Mouse (Mus musculus) heart, embryonic 14.5 days (tissue): ENCODE measurements around the gene Plxnb1. TPM values are rescaled to one million over a fixed set of nuclear protein-coding genes. Genes with fewer than 3 reads are reported as not detected.

Source experiments
- ATAC-seq: fragments of 200-750 bp; cut with Nextera tagmentation; 2 replicates; pipeline ENCODE4 v1.8.0; 2017; ENCODE audit warnings: low read depth, moderate TSS enrichment; ENCODE audit not compliant: insufficient number of reproducible peaks, insufficient read depth, low FRiP score
- H3K27ac ChIP-seq, 2 experiments: fragments of 200-500 bp in 1 of 2; fragments of 300-500 bp in 1 of 2; sonication (generic) in 1 of 2; replicated peaks in 1 of 2; 2 replicates each; pipeline ENCODE4 v1.5.1; 2012 to 2014; ENCODE audit warnings: low read depth in 2 of 2, low read length in 2 of 2, control low read depth in 1 of 2, mild to moderate bottlenecking in 1 of 2, mixed read lengths in 1 of 2; ENCODE audit not compliant: control insufficient read depth in 1 of 2, insufficient read depth in 1 of 2
- H3K27me3 ChIP-seq: fragments of 300-500 bp; sonication (generic); 2 replicates; pipeline ENCODE4 v1.6.1; 2014; ENCODE audit warnings: mild to moderate bottlenecking, low read length, control low read depth; ENCODE audit not compliant: control insufficient read depth, insufficient read depth
- H3K36me3 ChIP-seq: fragments of 300-500 bp; sonication (generic); 2 replicates; pipeline ENCODE4 v1.6.1; 2014; ENCODE audit warnings: mild to moderate bottlenecking, control low read depth, low read length, mixed read lengths; ENCODE audit not compliant: control insufficient read depth, insufficient read depth
- H3K4me1 ChIP-seq, 2 experiments: fragments of 200-500 bp in 1 of 2; fragments of 300-500 bp in 1 of 2; sonication (generic) in 1 of 2; 2 replicates each; pipeline ENCODE4 v1.6.1; 2012 to 2014; ENCODE audit warnings: low read length in 2 of 2, control low read depth in 1 of 2, mixed read lengths in 1 of 2; ENCODE audit not compliant: control insufficient read depth in 2 of 2, insufficient read depth in 2 of 2
- H3K4me2 ChIP-seq: fragments of 300-500 bp; sonication (generic); 2 replicates; pipeline ENCODE4 v1.6.1; 2014; ENCODE audit warnings: mild to moderate bottlenecking, low read length
- H3K4me3 ChIP-seq, 2 experiments: fragments of 200-500 bp in 1 of 2; fragments of 300-500 bp in 1 of 2; sonication (generic) in 1 of 2; 2 replicates each; pipeline ENCODE4 v1.5.1; 2012 to 2014; ENCODE audit warnings: low read length in 2 of 2, mild to moderate bottlenecking in 2 of 2, control low read depth in 1 of 2, low read depth in 1 of 2, moderate library complexity in 1 of 2; ENCODE audit not compliant: control insufficient read depth in 1 of 2, insufficient read depth in 1 of 2
- H3K9ac ChIP-seq: fragments of 300-500 bp; sonication (generic); 2 replicates; pipeline ENCODE4 v1.6.1; 2014; ENCODE audit warnings: mild to moderate bottlenecking, low read length
- H3K9me3 ChIP-seq: fragments of 300-500 bp; sonication (generic); 2 replicates; pipeline ENCODE4 v1.6.1; 2016; ENCODE audit warnings: low read length, control low read depth; ENCODE audit not compliant: control insufficient read depth
- WGBS: fragments of 180-500 bp; shearing (Covaris S2); extraction: QIAGEN DNeasy Blood & Tissue Kit; methylation state at CpG from one replicate; pipeline ENCODE4 v1.1.7; 2014; 5-methylcytosine and 5-hydroxymethylcytosine counted together
- polyA plus RNA-seq: library from polyadenylated mRNA; unstranded; fragments of >200 nt; fragmentation: Nextera tagmentation; extraction: Ambion mirVana; gene quantifications from 2 replicates; pipeline ENCODE4 v1.2.1, GENCODE M21; 2014

The Plxnb1 gene
- polyA plus RNA-seq, 1 experiment from 2014 or later = 5.7 TPM

DNA sequence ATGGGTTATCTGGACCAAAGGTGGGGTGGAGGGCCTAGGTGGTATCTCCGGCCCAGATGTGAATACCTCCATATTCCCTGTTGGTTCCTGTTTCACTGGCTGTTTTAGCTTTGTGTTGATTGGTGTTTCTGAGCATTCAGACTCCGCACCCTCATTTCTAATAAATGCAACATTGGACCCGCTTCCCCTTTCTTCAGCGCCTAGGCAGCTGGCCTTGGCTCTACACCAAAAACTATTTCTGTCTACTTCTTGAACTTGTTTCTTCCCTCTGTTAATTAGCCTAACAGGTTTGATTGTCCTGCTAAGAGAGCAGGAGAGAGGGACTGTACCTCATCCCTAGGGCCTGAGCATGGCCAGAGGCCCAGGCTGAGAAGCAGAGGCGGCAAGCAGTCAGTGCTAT is 37.6 kb upstream of the Plxnb1 start:
- H3K27ac ChIP-seq = no peak overlapping the region
- no peaks in the 10 kb centered on the region for H3K9me3 ChIP-seq
- no peak for ATAC-seq
- H3K9ac ChIP-seq = no peak overlapping the region
- H3K4me2 ChIP-seq = no peak overlapping the region
- WGBS = 86% methylated on average over 5 of the region's 5 CpGs
- H3K4me1 ChIP-seq = peaks cover 11 to 24% of the 10 kb centered on the region in 2 experiments
- no peak overlapping the region for H3K4me3 ChIP-seq
- H3K27me3 ChIP-seq = no peaks in the 10 kb centered on the region
- peaks cover 56% of the 10 kb centered on the region for H3K36me3 ChIP-seq

DNA sequence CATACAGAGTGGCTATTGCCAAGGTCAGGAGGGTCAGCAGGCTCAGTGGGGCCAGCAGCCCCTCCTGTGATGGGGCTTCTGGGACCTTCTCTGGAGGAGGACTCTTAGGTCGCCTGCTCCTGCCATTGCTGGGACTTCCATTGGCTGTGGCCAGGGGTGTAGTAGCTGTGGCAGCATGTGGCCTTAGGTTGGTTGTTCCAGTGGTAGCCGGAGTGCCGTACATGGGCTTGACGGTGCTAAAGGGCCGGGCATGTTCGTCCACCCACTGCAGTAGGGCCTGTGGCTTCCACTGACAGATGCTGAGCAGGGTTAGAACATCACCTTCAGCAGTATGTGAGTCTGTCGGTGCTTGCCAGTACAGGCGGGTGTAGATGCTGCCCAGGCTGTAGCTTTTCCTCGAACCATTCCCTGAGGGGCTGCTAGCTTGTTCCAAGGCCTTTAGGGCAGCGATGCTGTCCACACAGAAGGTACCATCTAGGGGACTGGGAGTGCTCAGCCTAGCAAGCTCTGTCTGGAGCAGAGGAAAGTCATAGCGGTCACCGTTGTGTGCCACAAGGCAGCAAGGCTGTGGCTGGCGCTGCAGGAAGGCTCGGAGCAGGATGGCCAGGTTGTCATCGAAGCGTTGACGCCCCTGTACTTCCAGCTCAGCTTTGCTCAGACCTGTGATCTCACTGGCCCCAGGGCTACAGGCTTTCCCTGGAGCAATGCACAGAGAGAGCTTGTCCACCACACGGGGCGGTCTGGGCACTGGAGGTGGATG is 37.0 kb upstream of the Plxnb1 start:
- WGBS = 89% methylated on average over 19 of the region's 19 CpGs
- no peak overlapping the region for H3K4me3 ChIP-seq

DNA sequence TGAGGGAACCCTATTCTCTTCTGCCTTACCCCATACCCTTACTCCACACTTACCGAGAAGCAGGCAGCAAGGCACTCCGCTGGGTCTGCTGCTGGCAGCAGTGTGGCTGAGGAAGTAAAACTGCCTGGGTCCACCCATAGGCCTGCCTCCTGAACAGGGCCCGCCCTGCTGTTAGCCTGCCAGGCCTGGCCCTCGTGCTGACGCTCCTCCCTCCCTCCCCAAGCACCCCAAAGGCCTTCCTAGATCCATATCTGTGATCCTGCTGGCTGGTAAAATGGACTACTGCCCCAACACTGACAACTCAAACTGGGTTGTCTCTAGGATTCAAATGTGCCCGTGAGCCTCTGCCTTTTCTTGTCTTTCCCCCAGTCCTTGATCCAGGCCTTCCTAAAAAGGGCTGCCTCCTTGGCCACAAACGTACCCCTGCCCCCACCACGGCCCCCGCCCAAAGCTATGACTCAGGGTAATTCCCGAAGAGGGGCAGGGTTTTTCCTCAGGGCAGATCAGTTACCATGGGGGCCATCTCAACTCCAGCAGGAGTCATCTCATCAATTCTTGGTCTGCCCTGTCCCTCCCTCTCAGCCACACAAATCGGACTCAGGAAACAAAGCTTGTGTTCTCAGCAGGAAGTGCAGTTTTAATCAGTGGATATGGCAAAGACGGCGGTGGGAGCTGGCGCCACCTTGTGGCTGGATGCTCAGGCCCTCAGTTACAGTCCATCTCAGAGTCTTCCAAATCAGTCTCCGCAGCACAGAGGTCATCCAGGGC is 35.9 kb upstream of the Plxnb1 start, which contains the start of gene Trex1:
TSS of gene Trex1 (minus strand) at position 599 of the 768 bp plus-strand sequence.
- H3K27ac ChIP-seq = peak within 1 kb of the TSS; percentile 75 to 92
- peak; percentile 86 for ATAC-seq
- WGBS = 11% methylated on average over 15 of the region's 15 CpGs
- no peaks in the 10 kb centered on the region for H3K27me3 ChIP-seq
- H3K4me3 ChIP-seq = peak within 1 kb of the TSS; percentile 31 to 44
- H3K9ac ChIP-seq = peak within 1 kb of the TSS; percentile 77
- no peaks in the 10 kb centered on the region for H3K9me3 ChIP-seq
- H3K4me2 ChIP-seq = peak within 1 kb of the TSS; percentile 76
- H3K36me3 ChIP-seq = peaks cover 66% of the 10 kb centered on the region
- peaks cover 9 to 23% of the 10 kb centered on the region in 2 experiments for H3K4me1 ChIP-seq

More for the DNA sequence above, 37.0 kb upstream of the Plxnb1 start:
- no peaks in the 10 kb centered on the region for H3K27me3 ChIP-seq
- no peaks in the 10 kb centered on the region for H3K9me3 ChIP-seq
- peak overlapping the region in 1 of 2 experiments; percentile 92; a peak in 2 of 4 replicates for H3K27ac ChIP-seq
- H3K4me2 ChIP-seq = peak overlapping the region; percentile 76
- H3K36me3 ChIP-seq = peaks cover 57% of the 10 kb centered on the region
- H3K4me1 ChIP-seq = peaks cover 11 to 24% of the 10 kb centered on the region in 2 experiments
- no peak for ATAC-seq
- peak overlapping the region; percentile 77 for H3K9ac ChIP-seq

DNA sequence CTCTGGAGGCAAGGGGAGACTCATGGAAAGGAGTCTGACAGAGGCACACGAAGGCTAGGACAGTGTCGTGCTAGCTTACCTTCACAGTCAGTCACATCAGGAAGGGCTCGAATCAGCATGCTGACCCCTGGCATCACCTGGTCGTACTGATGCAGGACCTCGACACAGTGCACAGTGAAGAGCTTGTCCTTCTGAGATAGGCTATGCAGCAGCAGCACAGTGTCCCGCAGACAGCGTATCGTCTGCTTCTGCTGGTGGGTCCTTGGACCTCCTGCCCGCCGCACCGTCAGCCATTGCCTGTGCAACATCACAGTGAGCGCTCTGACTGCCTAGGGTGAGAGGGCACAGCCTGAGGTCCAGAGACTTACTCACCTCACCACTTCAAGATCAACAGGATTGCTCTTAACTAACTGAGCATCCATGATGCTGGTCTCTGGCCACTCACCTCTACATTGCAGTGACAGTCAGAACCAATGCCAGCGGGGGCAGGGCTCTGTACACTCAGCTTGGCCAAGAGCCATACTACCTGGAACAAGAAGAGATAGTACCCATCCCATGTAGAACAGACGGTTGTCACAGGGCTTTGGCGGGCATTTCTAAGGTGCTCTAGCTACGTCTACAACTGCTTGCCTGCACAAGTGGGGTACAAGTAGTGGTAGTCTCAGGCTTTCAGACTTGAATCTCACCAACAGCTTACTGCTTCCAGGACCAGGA is 34.8 kb upstream of the Plxnb1 start:
- Histone ChIP-seq H3K27ac (0 out of 4 replicates have a peak overlapping the region, but pooled peaks of 1 of the 2 experiments have one; percentile 92), H3K4me3 (no peak overlapping the region), H3K4me2 (no peak overlapping the region), H3K9ac (no peak overlapping the region), H3K4me1 (peaks cover 3 to 16% of the 10 kb centered on the region in 2 experiments; a peak in 3 of 4 replicates), H3K9me3 (no peaks in the 10 kb centered on the region), H3K27me3 (no peaks in the 10 kb centered on the region), H3K36me3 (peaks cover 77% of the 10 kb centered on the region)
- ATAC-seq = no peak
- WGBS = 87% methylated on average over 16 of the region's 16 CpGs

DNA sequence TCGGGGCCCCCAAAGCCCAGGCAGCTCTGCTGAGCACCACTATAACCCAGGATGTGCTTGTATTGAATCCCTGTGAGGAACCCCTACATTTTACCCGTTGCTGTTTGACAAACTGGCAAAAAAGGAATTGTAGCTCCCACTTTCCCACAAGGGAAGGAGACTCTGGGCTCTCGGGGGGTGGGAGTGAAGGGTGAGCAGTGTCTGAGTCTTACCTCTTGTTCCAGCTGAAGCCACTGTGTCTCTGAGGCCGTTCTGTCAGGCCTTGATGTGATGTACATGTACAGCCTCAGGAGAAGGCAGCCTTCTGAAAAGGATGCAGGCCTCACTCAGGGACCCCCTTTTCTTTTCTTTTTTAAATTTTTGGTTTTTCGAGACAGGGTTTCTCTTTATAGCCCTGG is 34.3 kb upstream of the Plxnb1 start:
- Histone ChIP-seq H3K9ac (no peak overlapping the region), H3K36me3 (peaks cover 79% of the 10 kb centered on the region), H3K27ac (no peak overlapping the region), H3K4me1 (peaks cover 3 to 12% of the 10 kb centered on the region in 2 experiments; a peak in 3 of 4 replicates), H3K9me3 (no peaks in the 10 kb centered on the region), H3K4me3 (no peak overlapping the region), H3K27me3 (no peaks in the 10 kb centered on the region), H3K4me2 (no peak overlapping the region)
- WGBS = 94% methylated on average over 5 of the region's 5 CpGs
- ATAC-seq = no peak

DNA sequence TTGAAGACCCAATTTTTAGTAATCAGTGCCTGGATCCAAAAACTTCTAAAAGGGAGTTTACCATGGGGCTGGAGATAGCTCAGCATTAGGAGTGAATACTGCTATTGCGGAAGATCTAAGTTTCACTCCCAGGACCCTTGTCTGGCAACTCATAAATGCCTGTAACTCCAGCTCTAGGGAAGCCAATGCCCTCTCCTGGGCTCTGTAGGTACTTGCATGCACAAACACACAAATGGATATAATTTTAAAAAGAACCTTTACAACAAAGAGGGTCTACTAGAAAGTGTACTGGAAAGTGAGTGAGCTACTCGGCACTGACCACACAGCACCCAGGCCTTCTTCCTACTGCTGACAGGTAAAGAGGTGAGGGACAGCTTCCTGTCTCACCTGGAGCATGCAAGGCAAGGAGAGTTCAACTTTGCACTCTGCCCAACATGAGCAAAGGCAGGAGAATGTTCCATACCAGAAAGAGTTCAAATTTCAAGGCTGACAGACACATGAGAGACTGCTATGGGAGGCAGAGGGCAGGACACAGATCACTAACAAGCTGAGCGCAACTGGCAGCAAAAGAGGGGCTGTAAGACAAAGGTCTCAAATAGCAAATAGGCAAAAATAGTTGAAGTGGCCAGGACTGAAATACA is 27.0 kb upstream of the Plxnb1 start:
- Histone ChIP-seq H3K9ac (no peak overlapping the region), H3K27me3 (no peaks in the 10 kb centered on the region), H3K27ac (no peak overlapping the region), H3K4me3 (no peak overlapping the region), H3K4me1 (peaks cover 3 to 9% of the 10 kb centered on the region in 2 experiments), H3K36me3 (peaks cover 89% of the 10 kb centered on the region), H3K4me2 (no peak overlapping the region), H3K9me3 (no peaks in the 10 kb centered on the region)
- 95% methylated on average over 3 of the region's 3 CpGs for WGBS
- ATAC-seq = no peak
